Mouse (Mus musculus) urinary bladder, postnatal 14 days (tissue): ENCODE data around the gene Kiss1.

ENCODE experiments used
- DNase-seq: peaks from one replicate; pipeline ENCODE4 v3.0.0; 2021; ENCODE audit warnings: low spot score

Kiss1 gene

GRCm38 (mm10) chr1:133321267-133321925 is at the start of gene Kiss1:
Gene Kiss1, plus strand, starts transcription at chr1:133321875.
- DNase-seq, result no peak

- no peak for DNase-seq
These were observed 47.5 kb upstream of the Kiss1 start for GRCm38 (mm10) chr1:133274163-133274562.

GRCm38 (mm10) chr1:133276983-133277382 is 44.7 kb upstream of the Kiss1 start:
- no peak for DNase-seq

GRCm38 (mm10) chr1:133278539-133278938 is 43.1 kb upstream of the Kiss1 start:
- DNase-seq, result no peak

GRCm38 (mm10) chr1:133278946-133279631 is 42.6 kb upstream of the Kiss1 start:
- no peak for DNase-seq

GRCm38 (mm10) chr1:133279632-133280093 is 42.0 kb upstream of the Kiss1 start:
- DNase-seq, result no peak

- no peak for DNase-seq
These were observed 41.1 kb upstream of the Kiss1 start for GRCm38 (mm10) chr1:133280537-133280936.

GRCm38 (mm10) chr1:133285907-133286306 is 35.8 kb upstream of the Kiss1 start:
- DNase-seq, result no peak

- no peak for DNase-seq
These were observed 34.6 kb upstream of the Kiss1 start for GRCm38 (mm10) chr1:133287051-133287450.

- no peak for DNase-seq
These were observed 33.8 kb upstream of the Kiss1 start for GRCm38 (mm10) chr1:133287880-133288279.

- no peak for DNase-seq
These were observed 29.8 kb upstream of the Kiss1 start for GRCm38 (mm10) chr1:133291888-133292287.

GRCm38 (mm10) chr1:133292608-133293007 is 29.1 kb upstream of the Kiss1 start:
- DNase-seq, result no peak

- peak; percentile 32 for DNase-seq
These were observed 25.3 kb upstream of the Kiss1 start for GRCm38 (mm10) chr1:133296376-133296775.

- DNase-seq, result no peak
These were observed 22.9 kb upstream of the Kiss1 start for GRCm38 (mm10) chr1:133298816-133299215.

GRCm38 (mm10) chr1:133302540-133302939 is 19.1 kb upstream of the Kiss1 start:
- DNase-seq, result peak; percentile 50

GRCm38 (mm10) chr1:133306842-133307241 is 14.8 kb upstream of the Kiss1 start:
- DNase-seq, result peak; percentile 83

- peak; percentile 26 for DNase-seq
These were observed 14.4 kb upstream of the Kiss1 start for GRCm38 (mm10) chr1:133307318-133307717.

GRCm38 (mm10) chr1:133309652-133310267 is 11.9 kb upstream of the Kiss1 start, which contains the start of gene Golt1a:
Gene Golt1a, plus strand, starts transcription at chr1:133309800.
- DNase-seq, result peak; percentile 64

GRCm38 (mm10) chr1:133311240-133311639 is 10.4 kb upstream of the Kiss1 start:
- DNase-seq, result no peak

- no peak for DNase-seq
These were observed 9.7 kb upstream of the Kiss1 start for GRCm38 (mm10) chr1:133311946-133312345.

- DNase-seq, result peak; percentile 67
These were observed 7.3 kb upstream of the Kiss1 start for GRCm38 (mm10) chr1:133314364-133314763.

- DNase-seq, result no peak
These were observed 5.9 kb upstream of the Kiss1 start for GRCm38 (mm10) chr1:133315775-133316174.

GRCm38 (mm10) chr1:133316577-133316976 is 5.1 kb upstream of the Kiss1 start:
- no peak for DNase-seq
